Mouse (Mus musculus) right cerebral cortex, postnatal 10 days (tissue): Measurements from ENCODE around the gene 3110082I17Rik.

Source experiments
- DNase-seq, 2 experiments: peaks; one replicate each; pipeline ENCODE4 v3.0.0; 2021; ENCODE audit warnings: low spot score in 2 of 2

3110082I17Rik gene

GRCm38 (mm10) chr5:139453031-139453430 is 7.3 kb downstream of the 3110082I17Rik start:
- peak in 1 of 2 experiments; percentile 48 for DNase-seq

GRCm38 (mm10) chr5:139449926-139450325 is 10.4 kb downstream of the 3110082I17Rik start:
- DNase-seq: no peak

- DNase-seq: peak in 1 of 2 experiments; percentile 54
These were observed 11.1 kb downstream of the 3110082I17Rik start for GRCm38 (mm10) chr5:139449161-139449791.

- DNase-seq: peak in 1 of 2 experiments; percentile 66
These were observed 12.3 kb downstream of the 3110082I17Rik start for GRCm38 (mm10) chr5:139448025-139448424.

GRCm38 (mm10) chr5:139445258-139445657 is 15.1 kb downstream of the 3110082I17Rik start:
- DNase-seq: no peak

- DNase-seq: no peak
These were observed 17.4 kb downstream of the 3110082I17Rik start for GRCm38 (mm10) chr5:139442962-139443361.

GRCm38 (mm10) chr5:139442428-139442827 is 17.9 kb downstream of the 3110082I17Rik start:
- DNase-seq: peak in 1 of 2 experiments; percentile 59

GRCm38 (mm10) chr5:139441726-139442018 is 18.7 kb downstream of the 3110082I17Rik start:
- DNase-seq: no peak

- no peak for DNase-seq
These were observed 19.2 kb downstream of the 3110082I17Rik start for GRCm38 (mm10) chr5:139440926-139441725.

- peak in 1 of 2 experiments; percentile 64 for DNase-seq
These were observed 19.9 kb downstream of the 3110082I17Rik start for GRCm38 (mm10) chr5:139440451-139440850.

- no peak for DNase-seq
These were observed 21.9 kb downstream of the 3110082I17Rik start for GRCm38 (mm10) chr5:139438440-139438839.

- DNase-seq: no peak
These were observed 22.6 kb downstream of the 3110082I17Rik start for GRCm38 (mm10) chr5:139437769-139438168.

- DNase-seq: peak; percentile 89 to 95
These were observed 25.4 kb downstream of the 3110082I17Rik start for GRCm38 (mm10) chr5:139434940-139435339.

- no peak for DNase-seq
These were observed 26.3 kb downstream of the 3110082I17Rik start for GRCm38 (mm10) chr5:139433842-139434568.

GRCm38 (mm10) chr5:139432747-139433508 is 27.4 kb downstream of the 3110082I17Rik start:
- no peak for DNase-seq

- DNase-seq: peak in 1 of 2 experiments; percentile 41
These were observed 28.0 kb downstream of the 3110082I17Rik start for GRCm38 (mm10) chr5:139432333-139432732.

GRCm38 (mm10) chr5:139429818-139430341 is 30.4 kb downstream of the 3110082I17Rik start:
- DNase-seq: peak in 1 of 2 experiments; percentile 54

GRCm38 (mm10) chr5:139427989-139428388 is 32.3 kb downstream of the 3110082I17Rik start:
- DNase-seq: peak in 1 of 2 experiments; percentile 41

- peak in 1 of 2 experiments; percentile 41 for DNase-seq
These were observed 33.3 kb downstream of the 3110082I17Rik start for GRCm38 (mm10) chr5:139427001-139427400.

- no peak for DNase-seq
These were observed 35.1 kb downstream of the 3110082I17Rik start for GRCm38 (mm10) chr5:139425198-139425597.
